ENCODE assay signal across 21 mouse cellular contexts in the genomic region with DNA sequence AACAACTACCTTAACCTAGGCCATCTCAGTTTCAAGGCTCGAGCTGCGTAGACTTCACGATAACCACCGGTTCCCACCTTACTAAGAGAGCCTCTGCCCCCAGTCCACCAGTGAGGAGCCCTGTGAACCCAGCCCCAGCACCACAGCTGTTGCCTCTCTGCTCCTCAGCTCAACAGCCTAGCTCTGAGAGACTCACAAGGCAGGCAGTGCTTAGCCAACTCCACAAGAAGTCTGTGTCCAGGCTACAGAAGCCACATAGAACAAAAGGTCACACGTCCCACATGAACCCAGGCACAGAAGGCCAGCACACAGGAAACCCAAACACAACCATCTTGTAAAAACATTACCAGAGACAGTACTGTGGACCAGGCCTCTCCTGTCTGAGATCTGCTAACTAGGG.
DNase-seq lines count a peak whose midpoint lies in the region; ATAC-seq and TF ChIP-seq lines count a peak whose summit lies in the region.
"Had no signal": no experiment of that assay in that cellular context is flagged by ENCODE, and none has a peak within 500 bp of the region (broad histone marks: within the 10 kb centered on the region; RNA-seq: fewer than 3 reads in every experiment).

No protein-coding gene starts in this region.

- no peaks in the 10 kb centered on the region for H3K4me1 ChIP-seq in heart, embryonic 11.5 days (ENCODE audit: control insufficient read depth, insufficient read depth, low read length)
- H3K4me1 ChIP-seq in liver, adult 2 months (ENCODE audit: control insufficient read depth, insufficient read depth, low read length) = no peaks in the 10 kb centered on the region
- H3K4me1 ChIP-seq in liver, embryonic 12.5 days = no peaks in the 10 kb centered on the region
- H3K4me1 ChIP-seq: liver, embryonic 15.5 days; lung, embryonic 15.5 days had no signal

- ATAC-seq in heart, embryonic 11.5 days (replicated peaks; ENCODE audit: insufficient number of reproducible peaks, low FRiP score, low TSS enrichment) = no peak
- ATAC-seq in liver, embryonic 12.5 days = no peak
- ATAC-seq: forebrain, embryonic 13.5 days had no signal

- no peak overlapping the region for H3K4me3 ChIP-seq in heart, embryonic 11.5 days (ENCODE audit: low read depth, low read length)
- no peak overlapping the region for H3K4me3 ChIP-seq in liver, adult 2 months (ENCODE audit: insufficient read depth, low read depth, low read length)
- no peak overlapping the region for H3K4me3 ChIP-seq in liver, embryonic 12.5 days
- H3K4me3 ChIP-seq: forebrain, embryonic 13.5 days; hindbrain, embryonic 13.5 days; liver, embryonic 15.5 days; lung, embryonic 15.5 days; neural tube, embryonic 12.5 days had no signal

- H3K27ac ChIP-seq in heart, embryonic 11.5 days (ENCODE audit: low read depth, low read length) = no peak overlapping the region
- H3K27ac ChIP-seq in liver, adult 2 months (replicated peaks; ENCODE audit: insufficient read depth, low read depth, low read length) = no peak overlapping the region
- no peak overlapping the region for H3K27ac ChIP-seq in liver, embryonic 12.5 days
- H3K27ac ChIP-seq: forebrain, embryonic 13.5 days; hindbrain, embryonic 13.5 days; kidney, postnatal 0 days; liver, embryonic 15.5 days; lung, embryonic 15.5 days; neural tube, embryonic 12.5 days had no signal

- H3K9me3 ChIP-seq in heart, embryonic 11.5 days (replicated peaks; ENCODE audit: control insufficient read depth, low read length) = no peaks in the 10 kb centered on the region
- no peaks in the 10 kb centered on the region for H3K9me3 ChIP-seq in liver, embryonic 12.5 days (replicated peaks)
- H3K9me3 ChIP-seq: forebrain, embryonic 13.5 days; hindbrain, embryonic 13.5 days; liver, embryonic 15.5 days; lung, embryonic 15.5 days; neural tube, embryonic 12.5 days had no signal

- H3K4me2 ChIP-seq in heart, embryonic 11.5 days = no peak overlapping the region
- H3K4me2 ChIP-seq in liver, embryonic 12.5 days = no peak overlapping the region
- H3K4me2 ChIP-seq: forebrain, embryonic 13.5 days; hindbrain, embryonic 13.5 days; liver, embryonic 15.5 days; lung, embryonic 15.5 days; neural tube, embryonic 12.5 days had no signal

- WGBS in heart, embryonic 11.5 days (ENCODE audit: insufficient replicate concordance) = 93% methylated on average over 5 of the region's 5 CpGs
- 93% methylated on average over 5 of the region's 5 CpGs for WGBS in liver, adult 2 months
- WGBS in liver, embryonic 12.5 days (ENCODE audit: insufficient replicate concordance) = 87% methylated on average over 5 of the region's 5 CpGs

- DNase-seq in heart, adult 11 months = peak; percentile 97
- DNase-seq in kidney, adult 11 months = peak; percentile 15
- DNase-seq in kidney, postnatal 4 days = no peak
- peak; percentile 11 for DNase-seq in liver, adult 2 months (ENCODE audit: extremely low read depth, low read depth, low spot score)
- DNase-seq in skeletal muscle tissue, adult 2 months (ENCODE audit: low read depth, low spot score) = peak; percentile 13
- DNase-seq in lung, postnatal 36 days = no peak
- DNase-seq: adrenal gland, postnatal 14 days; cerebellum, adult 9-10 months; heart, postnatal 14 days; lung, postnatal 4 days; midbrain, embryonic 14.5 days; right cerebral cortex, postnatal 14 days; spleen, adult 18-20 months had no signal

- no peak for TF ChIP-seq CTCF in liver, adult 2 months (IDR thresholded peaks at IDR 0.05; ENCODE audit: low read depth, low read length)

- H3K27me3 ChIP-seq in heart, embryonic 11.5 days (ENCODE audit: control insufficient read depth, insufficient read depth, low read length) = peaks cover 60% of the 10 kb centered on the region
- H3K27me3 ChIP-seq in liver, adult 2 months (ENCODE audit: control insufficient read depth, insufficient read depth, low read length) = no peaks in the 10 kb centered on the region
- H3K27me3 ChIP-seq in liver, embryonic 12.5 days (replicated peaks) = no peaks in the 10 kb centered on the region
- H3K27me3 ChIP-seq: forebrain, embryonic 13.5 days; hindbrain, embryonic 13.5 days; liver, embryonic 15.5 days; lung, embryonic 15.5 days; neural tube, embryonic 12.5 days had no signal

- no peaks in the 10 kb centered on the region for H3K79me2 ChIP-seq in liver, adult 2 months (ENCODE audit: control insufficient read depth, insufficient read depth, low read length)

- no peaks in the 10 kb centered on the region; the same call in 1 of the 2 replicates for H3K36me3 ChIP-seq in heart, embryonic 11.5 days (ENCODE audit: control insufficient read depth, insufficient read depth, low read length)
- H3K36me3 ChIP-seq in liver, adult 2 months (ENCODE audit: control insufficient read depth, insufficient read depth, low read length) = no peaks in the 10 kb centered on the region
- H3K36me3 ChIP-seq in liver, embryonic 12.5 days = peaks cover 60% of the 10 kb centered on the region

- no peak overlapping the region for H3K9ac ChIP-seq in heart, embryonic 11.5 days (ENCODE audit: low read depth, low read length)
- H3K9ac ChIP-seq in liver, adult 2 months (ENCODE audit: low read depth, low read length) = no peak overlapping the region
- H3K9ac ChIP-seq in liver, embryonic 12.5 days = no peak overlapping the region
- H3K9ac ChIP-seq: forebrain, embryonic 13.5 days; hindbrain, embryonic 13.5 days; liver, embryonic 15.5 days; lung, embryonic 15.5 days; neural tube, embryonic 12.5 days had no signal

- no peak for TF ChIP-seq POLR2A in liver, adult 2 months (IDR thresholded peaks at IDR 0.05; ENCODE audit: extremely low read depth, insufficient read depth, low read length)

Comparison
In these comparisons a context has a peak if more than half of its experiments do, and no peak if none do; other contexts are left out.
1. DNase-seq: peak in heart, adult 11 months (single experiment), kidney, adult 11 months (single experiment), liver, adult 2 months (single experiment) and skeletal muscle tissue, adult 2 months (single experiment); none in kidney, postnatal 4 days (0 of 2) and lung, postnatal 36 days (single experiment).